Mouse (Mus musculus): ENCODE data around the gene Zfp354c.

The Zfp354c gene

GRCm38 (mm10) chr11:50827010-50827953 is at the start of gene Zfp354c:
Gene Zfp354c (minus strand): TSS chr11:50827724.
- in situ Hi-C loops (cut with MboI, MseI): no loop called here

GRCm38 (mm10) chr11:50850989-50851601 is 23.6 kb upstream of the Zfp354c start:
- in situ Hi-C loops (cut with MboI, MseI): no loop called here

DNA sequence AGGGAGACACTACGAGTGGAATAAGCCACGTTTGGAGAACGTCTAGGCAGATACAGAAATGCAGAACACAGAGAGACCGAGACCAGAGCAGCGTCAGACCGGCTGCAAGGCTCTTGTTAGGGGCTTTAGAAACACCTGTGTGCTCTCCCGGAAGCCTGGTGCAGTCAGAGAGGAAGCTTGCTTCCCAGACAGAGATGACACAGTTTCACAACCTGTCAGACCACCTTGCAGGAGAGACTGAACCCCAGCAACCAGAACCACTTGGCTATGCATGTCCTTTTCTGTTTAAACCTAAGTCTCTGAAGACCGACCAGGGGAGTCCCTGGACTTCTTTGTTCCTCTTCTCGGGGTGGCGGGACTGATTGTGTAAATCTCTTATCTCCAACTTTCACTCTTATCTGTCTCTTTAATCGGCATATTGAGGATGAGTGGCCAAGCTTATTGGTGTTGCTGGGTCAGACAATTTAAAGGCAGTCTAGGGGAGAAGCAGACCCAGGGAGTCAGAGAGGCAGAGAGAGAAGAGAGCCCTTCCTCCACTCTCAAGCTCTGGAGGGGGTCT is 22.7 kb upstream of the Zfp354c start, which contains the start of gene Grm6:
Gene Grm6, plus strand, starts transcription at position 509 of the 559 bp plus-strand sequence.
- in situ Hi-C loops (cut with MboI, MseI): no loop called here

DNA sequence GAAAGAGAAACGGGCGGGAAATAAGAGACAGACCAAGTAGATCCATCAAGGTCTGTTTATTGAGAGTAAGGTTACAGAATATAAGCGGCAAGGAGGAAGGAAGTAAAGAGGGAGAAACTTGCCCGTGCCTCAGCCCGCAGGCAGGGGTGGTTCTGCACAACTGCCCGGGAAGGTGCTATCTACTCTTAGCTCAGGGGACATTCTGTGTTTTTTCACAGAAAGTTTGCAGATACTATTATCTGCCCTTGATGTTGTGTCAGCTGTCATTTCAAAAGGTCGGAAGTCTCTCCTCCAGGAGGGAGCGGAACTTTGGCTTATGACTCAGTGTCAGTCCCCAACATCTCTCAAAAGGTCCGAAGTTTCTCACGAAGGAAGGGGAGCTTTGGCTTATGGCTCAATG is 21.8 kb upstream of the Zfp354c start:
- in situ Hi-C loops (cut with MboI, MseI): no loop called here

DNA sequence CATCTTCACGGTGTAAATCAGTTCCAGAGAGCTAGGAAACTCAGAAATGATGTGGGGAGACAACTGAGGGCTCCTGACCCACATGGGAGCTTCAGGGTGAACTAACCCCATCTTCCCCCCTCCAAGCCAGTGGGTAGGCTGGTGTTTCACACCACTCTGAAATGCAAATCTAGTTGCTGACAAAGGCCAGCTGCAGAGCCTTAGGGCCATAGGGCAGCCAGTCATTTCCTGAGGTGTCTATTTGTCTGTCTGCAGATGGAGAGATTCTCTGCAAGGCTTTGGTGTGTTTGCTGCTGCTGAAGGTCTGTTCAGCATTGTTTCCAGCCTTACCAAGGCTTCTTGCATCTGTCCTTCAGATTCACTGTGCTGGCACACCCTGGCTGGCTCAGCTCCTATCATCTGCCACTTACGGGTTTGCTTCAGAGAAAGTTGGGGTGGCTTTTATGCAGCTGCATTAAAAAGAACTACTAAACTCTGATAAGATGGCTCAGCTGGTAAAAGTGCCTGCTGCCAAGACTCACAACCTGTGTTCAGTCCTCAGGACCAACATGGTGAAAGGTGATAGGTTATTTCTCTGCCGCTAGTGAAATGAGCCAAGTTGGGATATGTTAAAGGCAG is 21.1 kb upstream of the Zfp354c start:
- in situ Hi-C loops (cut with MboI, MseI): no loop called here

DNA sequence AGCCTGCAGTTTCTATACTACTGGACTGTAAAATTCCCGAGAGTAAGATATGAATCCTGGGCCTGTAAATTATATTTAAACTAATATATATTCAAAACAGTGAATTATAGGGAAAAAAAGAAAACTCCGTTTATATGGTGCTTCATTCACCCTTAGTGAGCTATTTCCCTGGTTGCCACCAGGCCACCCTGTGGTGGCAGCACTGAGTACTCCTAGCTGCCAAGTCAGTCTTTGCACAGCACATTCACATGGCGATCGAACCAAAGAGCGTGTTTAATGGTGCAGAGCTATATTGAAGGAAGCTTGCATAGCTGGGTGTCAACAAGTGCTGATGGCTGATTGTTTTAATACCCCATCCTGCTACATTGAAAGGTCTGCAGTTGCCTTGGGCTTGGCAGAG is 19.5 kb upstream of the Zfp354c start:
- in situ Hi-C loops (cut with MboI, MseI): no loop called here

- in situ Hi-C loops (cut with MboI, MseI): no loop called here
Observed at GRCm38 (mm10) chr11:50845951-50846350, 18.4 kb upstream of the Zfp354c start.

GRCm38 (mm10) chr11:50841023-50841735 is 13.7 kb upstream of the Zfp354c start, which contains the start of gene Zfp879:
Gene Zfp879 (minus strand): TSS chr11:50841552.
- in situ Hi-C loops (cut with MboI, MseI): no loop called here

DNA sequence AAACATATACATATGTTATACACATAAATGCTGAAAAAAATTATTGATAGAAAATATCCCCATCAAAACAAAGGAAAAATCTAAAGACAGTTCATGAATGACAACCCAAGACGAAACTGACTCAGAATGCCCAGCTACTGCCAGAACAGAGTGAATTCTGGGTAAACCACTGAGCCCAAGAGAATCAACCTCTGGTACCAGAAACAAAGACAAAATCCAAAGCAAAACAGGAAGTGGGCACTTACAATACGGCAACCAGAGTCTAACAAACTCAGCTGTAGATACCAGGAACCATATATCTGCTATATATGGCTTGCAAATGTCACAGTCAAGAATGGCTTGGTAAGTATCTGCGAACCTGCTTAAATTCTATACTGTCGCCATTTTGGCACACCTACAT is 8.2 kb upstream of the Zfp354c start:
- in situ Hi-C loops (cut with MboI, MseI): no loop called here

GRCm38 (mm10) chr11:50826214-50826613 is 1.3 kb downstream of the Zfp354c start:
- in situ Hi-C loops (cut with MboI, MseI): no loop called here

GRCm38 (mm10) chr11:50814233-50814632 is 13.3 kb downstream of the Zfp354c start:
- in situ Hi-C loops (cut with MboI, MseI): no loop called here

GRCm38 (mm10) chr11:50798836-50799235 is 28.7 kb downstream of the Zfp354c start:
- in situ Hi-C loops (cut with MboI, MseI): no loop called here

DNA sequence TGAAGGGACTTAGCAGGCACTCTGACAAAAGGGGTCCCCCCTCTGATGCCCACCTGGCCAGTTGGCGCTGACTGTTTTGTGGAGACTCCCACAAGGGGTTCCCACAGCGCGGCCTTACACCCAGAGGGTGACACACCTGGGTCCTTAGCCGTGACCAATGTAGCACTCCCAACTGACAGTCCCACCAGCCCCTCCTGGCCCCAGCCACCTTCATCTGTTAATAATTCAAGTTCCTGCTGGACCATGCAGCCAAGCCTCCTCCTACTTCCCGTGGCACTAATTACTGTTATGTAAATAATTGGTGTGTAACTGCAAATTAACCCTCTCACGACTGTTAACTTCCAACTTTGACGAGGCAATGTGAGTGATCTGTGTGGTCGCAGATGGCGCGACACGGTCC is 29.9 kb downstream of the Zfp354c start:
- in situ Hi-C loops (cut with MboI, MseI): no loop called here

- in situ Hi-C loops (cut with MboI, MseI): loop anchor here (10.0 kb wide), 1 partner anchor 526 kb away; no protein-coding TSS in a partner anchor
Observed at GRCm38 (mm10) chr11:50771006-50771405, 56.5 kb downstream of the Zfp354c start.

DNA sequence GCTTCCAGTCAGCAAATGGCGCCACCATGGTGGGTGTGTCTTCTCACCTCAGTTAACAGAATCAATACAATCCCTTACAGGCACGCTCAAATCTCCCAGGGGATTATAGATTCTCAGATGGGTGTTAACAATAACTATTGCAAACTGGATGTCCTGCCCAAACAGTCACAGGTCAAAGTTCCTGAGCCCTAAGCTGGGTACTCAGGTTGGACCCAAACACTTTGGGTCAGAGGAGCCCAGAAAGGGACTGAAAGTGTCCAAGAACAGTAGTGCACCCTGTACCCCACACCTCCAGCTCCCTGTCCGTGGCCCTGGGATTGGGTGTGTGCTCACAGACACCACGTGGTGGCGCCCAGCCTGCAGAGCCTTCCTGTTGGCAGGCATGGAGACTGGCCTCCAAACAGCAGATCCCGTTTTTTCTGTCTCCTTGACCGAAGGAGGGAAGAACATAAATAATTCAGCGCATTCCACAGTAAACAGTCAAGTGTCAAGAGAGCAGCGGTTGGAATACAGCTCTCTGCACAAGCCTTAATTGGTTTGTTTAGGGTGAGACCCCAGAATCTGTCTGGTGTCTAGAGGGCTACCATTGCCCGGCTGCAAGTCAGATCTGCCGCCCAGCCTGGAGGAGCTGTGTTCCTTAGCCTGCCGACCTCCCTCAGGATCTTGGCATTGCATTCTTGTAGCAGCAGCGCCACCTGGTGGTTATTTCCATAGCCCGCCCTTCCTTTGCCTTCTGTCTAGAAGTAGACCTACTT is 58.4 kb downstream of the Zfp354c start:
- in situ Hi-C loops (cut with MboI, MseI): no loop called here

DNA sequence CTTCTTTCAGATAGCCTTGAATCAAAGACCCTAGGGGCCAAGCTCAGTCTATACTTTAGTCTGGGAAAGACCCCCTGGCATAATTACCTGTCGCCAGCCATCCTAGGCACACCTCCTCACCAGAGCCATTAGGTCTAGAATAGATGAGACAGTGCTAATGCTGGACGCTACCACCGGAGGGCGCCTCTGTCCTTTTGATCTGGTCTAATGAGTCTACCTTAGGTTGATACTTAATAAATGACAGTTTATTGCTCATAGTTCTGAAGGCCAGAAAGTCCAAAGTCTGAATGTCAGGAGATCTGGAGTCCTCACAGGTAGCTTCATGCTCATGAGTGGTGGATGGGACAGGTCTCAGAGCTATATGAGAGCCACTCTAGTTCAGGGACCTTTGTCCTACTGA is 60.5 kb downstream of the Zfp354c start:
- in situ Hi-C loops (cut with MboI, MseI): no loop called here

- in situ Hi-C loops (cut with MboI, MseI): no loop called here
Observed at GRCm38 (mm10) chr11:50766461-50766860, 61.1 kb downstream of the Zfp354c start.

Measured in T-helper 2 cell (primary cell).